Mouse (Mus musculus): ENCODE data around the gene Tmprss11a. TPM values are rescaled to one million over a fixed set of nuclear protein-coding genes. Genes with fewer than 3 reads are reported as not detected.

The Tmprss11a gene
- polyA plus RNA-seq, 1 experiment from 2014 or later: 2.2 TPM

Other genes with a start within 250 kb of the Tmprss11a start
- not detected in 2 replicates for gene Tmprss11c, start 179.7 kb downstream of the Tmprss11a start, polyA plus RNA-seq (2014; fragmentation: Nextera tagmentation; extraction: Ambion mirVana)
- 0.87 and 1.5 TPM in 2 replicates for gene Tmprss11d, start 95.6 kb downstream of the Tmprss11a start, polyA plus RNA-seq (2014; fragmentation: Nextera tagmentation; extraction: Ambion mirVana)
- 0.57 TPM in 1 of 2 replicates, not detected in the other for gene Tmprss11g, start 49.6 kb upstream of the Tmprss11a start, polyA plus RNA-seq (2014; fragmentation: Nextera tagmentation; extraction: Ambion mirVana)
- 0.14 and 0.31 TPM in 2 replicates for gene Tmprss11f, start 163.4 kb upstream of the Tmprss11a start, polyA plus RNA-seq (2014; fragmentation: Nextera tagmentation; extraction: Ambion mirVana)
- gene Tmprss11b, start 207.4 kb upstream of the Tmprss11a start, polyA plus RNA-seq (2014; fragmentation: Nextera tagmentation; extraction: Ambion mirVana): 0.81 and 1.1 TPM in 2 replicates

Measured in embryonic facial prominence, embryonic 14.5 days (tissue).